Mouse (Mus musculus): ENCODE data around the gene Alkbh3.

Gene Alkbh3

DNA sequence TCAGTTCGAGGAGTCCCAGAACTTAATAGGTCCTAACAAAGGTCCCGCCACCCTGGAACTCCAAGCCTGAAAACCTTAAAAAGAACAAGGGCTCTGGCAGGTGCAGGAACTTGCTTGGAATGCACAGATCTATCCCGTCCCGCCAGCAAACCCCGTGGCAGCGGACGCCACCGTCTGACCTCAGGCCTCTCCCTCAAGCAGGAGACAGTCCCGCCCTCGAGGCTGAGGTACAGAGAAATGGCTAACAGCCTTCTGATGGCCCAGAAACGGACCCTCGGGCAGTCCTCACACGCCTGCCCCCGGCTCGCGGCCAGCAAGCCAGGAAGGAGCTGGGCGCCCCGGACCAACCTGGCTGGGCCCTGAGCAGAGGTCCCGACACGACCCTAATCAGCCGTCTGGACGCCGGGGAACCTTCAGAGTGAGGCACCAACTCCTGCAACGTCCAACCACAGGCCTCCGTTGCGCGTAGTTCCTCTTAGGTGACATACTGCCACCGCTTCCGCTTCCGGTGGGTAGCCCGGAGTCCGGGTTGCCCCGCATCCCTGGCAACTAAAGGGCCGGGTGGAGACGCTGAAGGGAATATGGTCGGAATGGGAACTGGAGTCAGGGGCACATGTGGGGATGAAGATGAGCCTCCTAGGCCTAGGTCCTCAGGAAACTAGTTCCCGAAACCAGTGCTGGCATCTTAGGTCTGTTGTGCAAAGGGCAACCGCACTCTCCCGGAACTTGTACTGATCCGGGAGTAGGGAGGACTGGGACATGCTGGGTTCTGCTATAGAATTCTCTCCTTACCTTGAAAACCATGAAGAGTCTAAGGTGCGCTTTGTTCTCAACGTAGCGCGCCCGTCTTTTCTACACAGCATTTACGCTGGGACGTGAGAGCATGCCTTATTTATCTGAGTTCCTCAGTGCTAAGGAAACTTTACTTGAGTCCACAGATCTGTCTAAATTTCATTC, at the start of gene Alkbh3:
Gene Alkbh3, minus strand, starts transcription at position 473 of the 957 bp plus-strand sequence.
- DNase-seq (ENCODE audit: low spot score) = peak; percentile 75

DNA sequence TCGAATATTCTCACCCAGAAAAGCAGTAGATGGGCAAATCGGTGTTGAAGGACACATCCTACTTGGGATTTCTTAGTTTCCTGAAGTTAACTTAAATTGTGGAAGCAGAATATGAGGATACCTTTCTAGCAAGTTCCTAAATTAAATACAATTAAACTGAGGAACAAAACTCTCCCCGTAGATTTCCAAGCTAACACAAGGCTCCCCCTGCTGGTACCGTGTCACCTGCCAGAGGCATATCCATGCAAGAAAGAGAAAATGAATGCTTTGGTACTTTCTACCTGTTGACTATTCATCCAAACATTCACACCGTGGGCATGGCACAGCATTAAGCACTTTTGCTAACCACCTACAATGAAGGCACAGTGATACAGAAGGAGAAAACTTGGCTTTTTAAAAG, 48.9 kb upstream of the Alkbh3 start:
- no peak for DNase-seq (ENCODE audit: low spot score)

GRCm38 (mm10) chr2:94054813-94055212, 44.2 kb upstream of the Alkbh3 start:
- DNase-seq (ENCODE audit: low spot score) = no peak

DNA sequence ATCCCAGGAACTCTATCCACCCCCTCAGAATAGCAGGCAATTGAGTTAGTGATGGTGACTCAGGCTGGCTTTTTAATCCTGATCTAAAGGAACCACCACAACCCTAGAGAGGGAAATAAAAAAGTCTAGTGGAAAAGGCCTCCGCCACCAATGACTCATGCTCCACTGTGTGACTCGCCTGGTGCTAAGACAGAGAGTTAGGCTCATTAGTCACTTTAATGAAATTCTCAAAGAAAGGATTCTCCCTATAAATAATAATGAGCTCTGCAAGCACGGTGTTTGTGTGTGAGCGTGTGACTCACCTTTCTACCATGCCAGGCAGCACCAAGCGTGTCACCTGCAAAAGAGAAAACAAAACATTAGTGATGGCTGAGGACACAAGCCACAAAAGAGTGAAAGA, 41.3 kb upstream of the Alkbh3 start:
- no peak for DNase-seq (ENCODE audit: low spot score)

DNA sequence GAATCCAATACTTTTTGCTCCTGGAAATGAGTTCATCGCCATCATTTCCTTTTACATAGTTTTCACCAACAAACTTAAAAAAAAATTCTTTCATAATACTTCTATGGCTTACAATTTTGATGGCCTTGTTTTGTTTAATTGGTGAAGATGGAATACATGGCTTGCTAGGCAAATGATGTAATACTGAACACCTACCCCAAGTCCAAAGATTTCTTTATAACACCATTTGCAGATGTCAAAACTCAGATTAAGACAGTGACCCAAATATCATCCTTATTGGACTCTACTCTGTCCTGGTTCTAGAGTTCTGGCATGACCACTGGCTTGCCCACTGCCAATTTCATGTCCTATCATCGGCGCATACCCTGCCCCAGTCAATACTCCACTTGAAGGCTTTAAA, 40.3 kb upstream of the Alkbh3 start:
- no peak for DNase-seq (ENCODE audit: low spot score)

GRCm38 (mm10) chr2:94049471-94050176, 39.0 kb upstream of the Alkbh3 start:
- DNase-seq (ENCODE audit: low spot score) = no peak

DNA sequence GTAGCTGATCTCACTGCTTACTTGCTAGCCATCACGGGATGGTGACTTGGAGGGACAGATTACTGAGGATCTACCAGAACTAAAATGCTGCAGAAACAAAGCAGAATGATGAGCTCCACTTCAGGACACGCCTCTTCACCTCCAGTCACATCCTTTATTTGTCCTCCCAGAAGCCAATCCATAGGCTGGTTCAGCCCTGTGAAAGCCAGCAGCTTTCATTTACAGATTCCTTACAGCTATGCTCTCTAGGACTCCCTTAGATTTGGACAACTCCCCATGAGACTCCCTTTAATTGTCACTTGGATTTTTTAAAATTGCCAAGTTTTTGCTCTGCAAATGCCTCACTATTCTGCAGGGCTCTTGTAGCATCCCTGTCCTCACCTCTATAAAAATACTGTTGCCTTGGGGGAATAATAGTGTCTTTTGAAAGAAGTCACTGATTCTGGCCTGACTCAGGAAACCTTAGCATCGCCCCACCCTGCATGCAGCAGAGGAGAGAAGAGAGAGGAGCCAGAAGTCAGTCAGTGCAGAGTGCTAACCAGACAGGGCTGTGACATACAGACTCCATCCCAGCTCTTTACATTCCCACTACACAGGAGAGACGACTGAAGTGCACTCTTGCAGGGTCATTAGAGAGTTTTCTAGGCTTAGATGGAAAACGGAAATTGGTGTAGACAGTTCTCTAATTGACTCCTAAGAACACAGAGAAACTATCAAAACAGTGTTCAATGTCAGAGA, 38.3 kb upstream of the Alkbh3 start:
- no peak for DNase-seq (ENCODE audit: low spot score)

GRCm38 (mm10) chr2:94048271-94048670, 37.7 kb upstream of the Alkbh3 start:
- no peak for DNase-seq (ENCODE audit: low spot score)

DNA sequence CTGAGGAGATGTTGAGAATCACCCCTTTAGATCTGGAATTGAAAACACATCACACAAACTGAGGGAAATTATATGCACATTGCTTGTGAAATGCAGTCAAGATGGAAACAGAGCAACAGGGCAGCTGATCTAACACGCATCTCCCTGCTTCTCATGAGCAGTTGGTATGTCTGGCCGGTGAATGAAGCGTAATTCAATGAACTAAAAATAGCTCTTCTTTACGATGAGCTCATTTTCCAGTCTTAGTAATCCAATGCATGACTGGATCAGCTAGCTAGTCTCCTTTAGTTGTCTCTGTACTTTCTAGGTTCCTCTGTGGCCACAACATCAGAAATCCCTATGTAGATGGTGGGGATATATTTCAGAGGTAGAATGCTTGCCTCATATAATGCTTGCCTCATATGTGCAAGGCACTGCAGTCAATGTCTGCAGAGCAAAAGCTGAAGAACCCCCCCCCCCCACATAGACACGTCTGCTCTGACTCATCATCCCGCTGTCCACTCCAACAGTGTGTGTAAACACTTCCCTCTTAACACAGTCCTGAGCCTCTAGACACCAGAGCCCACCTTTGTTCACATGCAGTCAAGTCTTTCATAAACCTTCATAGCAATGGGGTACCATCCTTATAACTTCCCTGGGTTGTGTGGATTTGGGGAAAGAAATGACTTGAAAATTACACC, 34.9 kb upstream of the Alkbh3 start:
- no peak for DNase-seq (ENCODE audit: low spot score)

- no peak for DNase-seq (ENCODE audit: low spot score)
Observed at GRCm38 (mm10) chr2:94044174-94044573, 33.6 kb upstream of the Alkbh3 start.

GRCm38 (mm10) chr2:94043662-94044061, 33.1 kb upstream of the Alkbh3 start:
- no peak for DNase-seq (ENCODE audit: low spot score)

GRCm38 (mm10) chr2:94042461-94042860, 31.9 kb upstream of the Alkbh3 start:
- no peak for DNase-seq (ENCODE audit: low spot score)

DNA sequence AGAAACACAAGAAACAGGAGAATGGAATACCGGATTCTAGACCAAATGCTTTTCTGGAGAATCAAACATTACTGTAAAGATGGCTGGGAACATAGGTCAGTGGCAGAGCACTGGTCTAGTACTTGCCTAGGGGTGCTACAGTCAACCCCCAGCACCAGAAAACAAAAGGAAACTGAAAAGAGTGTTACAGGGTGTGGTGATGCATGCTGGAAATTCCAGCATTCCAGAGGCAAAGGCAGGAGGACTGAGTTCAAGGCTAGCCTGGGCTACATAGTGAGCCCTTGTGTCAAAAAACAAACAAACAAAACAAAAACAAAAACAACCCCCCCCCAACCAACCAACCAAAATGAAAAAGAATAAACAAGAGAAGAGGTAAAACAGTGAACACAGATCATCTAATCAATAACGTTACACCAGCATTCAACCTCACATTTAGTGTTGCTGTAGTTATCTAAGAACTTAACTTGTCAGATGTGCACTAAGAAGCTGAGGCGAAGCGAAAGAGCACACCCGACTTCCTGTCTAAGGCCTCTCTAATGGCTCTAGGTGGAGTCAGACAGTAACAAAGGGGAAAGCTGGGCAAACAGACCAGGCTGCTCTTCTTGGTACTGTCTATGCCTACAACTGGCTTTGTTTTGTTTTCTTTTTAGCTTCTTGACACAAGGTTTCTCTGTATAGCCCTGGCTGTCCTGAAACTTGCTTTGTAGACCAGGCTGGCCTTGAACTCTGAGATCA, 30.0 kb upstream of the Alkbh3 start:
- DNase-seq (ENCODE audit: low spot score) = no peak

- no peak for DNase-seq (ENCODE audit: low spot score)
Observed at GRCm38 (mm10) chr2:94035428-94036331, 25.1 kb upstream of the Alkbh3 start.

GRCm38 (mm10) chr2:94030602-94031001, 20.0 kb upstream of the Alkbh3 start:
- DNase-seq (ENCODE audit: low spot score) = no peak

DNA sequence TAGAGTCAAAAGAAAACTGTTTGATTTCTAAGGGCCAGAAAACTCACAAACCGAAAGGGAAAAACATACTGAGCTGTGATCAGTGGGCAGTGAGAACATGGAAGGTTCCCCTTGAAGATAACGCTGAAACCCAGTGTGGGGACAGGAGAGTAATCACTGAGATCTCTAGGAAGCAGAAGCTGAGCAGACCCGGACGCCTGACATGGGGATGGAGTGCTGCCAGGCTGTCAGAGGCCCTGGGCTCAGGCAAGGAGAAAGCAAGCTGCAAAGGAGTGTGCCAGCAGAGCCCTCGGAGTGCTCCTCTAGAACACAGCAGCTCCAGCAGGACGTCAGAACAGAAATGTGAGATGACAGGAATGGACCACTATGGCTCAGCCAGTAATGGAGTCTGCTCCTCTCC, 14.0 kb upstream of the Alkbh3 start:
- DNase-seq (ENCODE audit: low spot score) = no peak

DNA sequence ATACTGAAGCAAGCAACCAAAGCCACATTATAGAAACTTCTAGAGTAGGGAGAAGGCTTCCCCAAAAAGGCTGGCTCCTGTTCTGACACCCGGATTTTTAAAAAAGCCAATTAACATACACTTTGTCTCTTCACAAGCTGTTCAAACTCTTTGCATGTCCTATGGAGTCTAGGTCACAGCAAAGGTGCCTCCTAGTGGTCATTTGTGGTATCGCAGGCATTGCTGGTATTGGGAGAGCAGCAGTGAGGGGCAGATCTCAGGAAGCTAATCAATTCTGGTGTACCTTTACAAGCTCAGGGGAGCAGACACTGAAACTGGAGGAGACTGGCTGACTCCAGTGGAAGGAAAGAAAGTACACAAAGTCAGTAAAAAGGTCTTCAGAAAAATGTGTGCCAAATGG, 8.3 kb downstream of the Alkbh3 start:
- peak; percentile 61 for DNase-seq (ENCODE audit: low spot score)

- DNase-seq (ENCODE audit: low spot score) = no peak
Observed at GRCm38 (mm10) chr2:94001918-94002317, 8.7 kb downstream of the Alkbh3 start.

GRCm38 (mm10) chr2:94001411-94001810, 9.2 kb downstream of the Alkbh3 start:
- DNase-seq (ENCODE audit: low spot score) = no peak

GRCm38 (mm10) chr2:93996254-93996653, 14.4 kb downstream of the Alkbh3 start, which contains the start of gene Gm27027:
Gm27027 (minus strand) TSS chr2:93996354.
- no peak for DNase-seq (ENCODE audit: low spot score)

Data from urinary bladder, postnatal 10 days (tissue).